Mouse (Mus musculus): ENCODE measurements around the gene Ltbp1. TPM values are rescaled to one million over a fixed set of nuclear protein-coding genes. Genes with fewer than 3 reads are reported as not detected.

The Ltbp1 gene
- polyA plus RNA-seq, 1 experiment from 2014 or later: 30.2 TPM

- no peak for TF ChIP-seq CTCF (IDR thresholded peaks at IDR 0.05; ENCODE audit: low read depth)
- 89% methylated on average over 4 of the region's 4 CpGs for WGBS
- Histone ChIP-seq H3K27ac (no peak overlapping the region), H3K4me3 (replicated peaks; ENCODE audit: low read depth, low read length) (no peak overlapping the region), H3K9ac (ENCODE audit: low read depth, low read length) (no peak overlapping the region), H3K9me3 (replicated peaks; ENCODE audit: low read length) (no peaks in the 10 kb centered on the region), H3K4me2 (ENCODE audit: low read length) (no peak overlapping the region), H3K27me3 (ENCODE audit: insufficient read depth, low read length) (no peaks in the 10 kb centered on the region), H3K36me3 (ENCODE audit: insufficient read depth, low read length) (no peaks in the 10 kb centered on the region), H3K4me1 (replicated peaks; ENCODE audit: insufficient read depth, low read length) (no peaks in the 10 kb centered on the region)
- ATAC-seq (replicated peaks; ENCODE audit: low FRiP score, low read depth) (no peak), DNase-seq (ENCODE audit: low spot score) (no peak)
Observed at GRCm38 (mm10) chr17:75147218-75147617, 141.8 kb downstream of the Ltbp1 start.

- TF ChIP-seq CTCF (IDR thresholded peaks at IDR 0.05; ENCODE audit: low read depth): no peak
- Histone ChIP-seq H3K4me3 (replicated peaks; ENCODE audit: low read depth, low read length) (no peak overlapping the region), H3K36me3 (ENCODE audit: insufficient read depth, low read length) (no peaks in the 10 kb centered on the region), H3K9ac (ENCODE audit: low read depth, low read length) (no peak overlapping the region), H3K9me3 (replicated peaks; ENCODE audit: low read length) (no peaks in the 10 kb centered on the region), H3K27me3 (ENCODE audit: insufficient read depth, low read length) (no peaks in the 10 kb centered on the region), H3K27ac (no peak overlapping the region), H3K4me2 (ENCODE audit: low read length) (no peak overlapping the region), H3K4me1 (replicated peaks; ENCODE audit: insufficient read depth, low read length) (no peaks in the 10 kb centered on the region)
- WGBS: 44% methylated on average over 9 of the region's 9 CpGs
- ATAC-seq (replicated peaks; ENCODE audit: low FRiP score, low read depth) (no peak), DNase-seq (ENCODE audit: low spot score) (peak; percentile 35)
Observed at GRCm38 (mm10) chr17:75151800-75152199, 146.4 kb downstream of the Ltbp1 start.

GRCm38 (mm10) chr17:75153088-75153487 is 147.7 kb downstream of the Ltbp1 start:
- no peak overlapping the region for H3K4me3 ChIP-seq (replicated peaks; ENCODE audit: low read depth, low read length)
- ATAC-seq (replicated peaks; ENCODE audit: low FRiP score, low read depth): no peak
- no peak overlapping the region for H3K4me2 ChIP-seq (ENCODE audit: low read length)
- whole genome bisulfite sequencing: 52% methylated on average over 6 of the region's 6 CpGs
- H3K4me1 ChIP-seq (replicated peaks; ENCODE audit: insufficient read depth, low read length): no peaks in the 10 kb centered on the region
- H3K9ac ChIP-seq (ENCODE audit: low read depth, low read length): no peak overlapping the region
- TF ChIP-seq CTCF (IDR thresholded peaks at IDR 0.05; ENCODE audit: low read depth): no peak
- no peaks in the 10 kb centered on the region for H3K9me3 ChIP-seq (replicated peaks; ENCODE audit: low read length)
- DNase-seq (ENCODE audit: low spot score): no peak
- H3K27me3 ChIP-seq (ENCODE audit: insufficient read depth, low read length): no peaks in the 10 kb centered on the region
- no peaks in the 10 kb centered on the region for H3K36me3 ChIP-seq (ENCODE audit: insufficient read depth, low read length)
- H3K27ac ChIP-seq: no peak overlapping the region

- H3K36me3 ChIP-seq (ENCODE audit: insufficient read depth, low read length): no peaks in the 10 kb centered on the region
- TF ChIP-seq CTCF (IDR thresholded peaks at IDR 0.05; ENCODE audit: low read depth): no peak
- WGBS: 90% methylated on average over 6 of the region's 6 CpGs
- H3K4me1 ChIP-seq (replicated peaks; ENCODE audit: insufficient read depth, low read length): 0 out of 2 replicates have a peak, but pooled peaks cover 6% of the 10 kb centered on the region
- no peak overlapping the region for H3K9ac ChIP-seq (ENCODE audit: low read depth, low read length)
- no peak for DNase-seq (ENCODE audit: low spot score)
- no peaks in the 10 kb centered on the region for H3K9me3 ChIP-seq (replicated peaks; ENCODE audit: low read length)
- no peak overlapping the region for H3K27ac ChIP-seq
- no peaks in the 10 kb centered on the region for H3K27me3 ChIP-seq (ENCODE audit: insufficient read depth, low read length)
- no peak for ATAC-seq (replicated peaks; ENCODE audit: low FRiP score, low read depth)
- no peak overlapping the region for H3K4me3 ChIP-seq (replicated peaks; ENCODE audit: low read depth, low read length)
- H3K4me2 ChIP-seq (ENCODE audit: low read length): no peak overlapping the region
Observed at GRCm38 (mm10) chr17:75158385-75158784, 153.0 kb downstream of the Ltbp1 start.

- Histone ChIP-seq H3K4me2 (ENCODE audit: low read length) (no peak overlapping the region), H3K4me3 (replicated peaks; ENCODE audit: low read depth, low read length) (no peak overlapping the region), H3K27me3 (ENCODE audit: insufficient read depth, low read length) (no peaks in the 10 kb centered on the region), H3K27ac (no peak overlapping the region), H3K9me3 (replicated peaks; ENCODE audit: low read length) (no peaks in the 10 kb centered on the region), H3K36me3 (ENCODE audit: insufficient read depth, low read length) (no peaks in the 10 kb centered on the region), H3K9ac (ENCODE audit: low read depth, low read length) (no peak overlapping the region), H3K4me1 (replicated peaks; ENCODE audit: insufficient read depth, low read length) (0 out of 2 replicates have a peak, but pooled peaks cover 6% of the 10 kb centered on the region)
- no peak for TF ChIP-seq CTCF (IDR thresholded peaks at IDR 0.05; ENCODE audit: low read depth)
- 93% methylated on average over 8 of the region's 8 CpGs for WGBS
- ATAC-seq (replicated peaks; ENCODE audit: low FRiP score, low read depth): no peak
- DNase-seq (ENCODE audit: low spot score): no peak
Observed at GRCm38 (mm10) chr17:75159066-75159787, 153.9 kb downstream of the Ltbp1 start.

- no peak overlapping the region for H3K9ac ChIP-seq (ENCODE audit: low read depth, low read length)
- no peak; the same call in 1 of the 2 replicates for ATAC-seq (replicated peaks; ENCODE audit: low FRiP score, low read depth)
- no peak overlapping the region for H3K27ac ChIP-seq
- H3K9me3 ChIP-seq (replicated peaks; ENCODE audit: low read length): no peaks in the 10 kb centered on the region
- H3K36me3 ChIP-seq (ENCODE audit: insufficient read depth, low read length): no peaks in the 10 kb centered on the region
- WGBS: 69% methylated on average over 10 of the region's 10 CpGs
- no peak overlapping the region for H3K4me3 ChIP-seq (replicated peaks; ENCODE audit: low read depth, low read length)
- peak; percentile 55 for DNase-seq (ENCODE audit: low spot score)
- H3K4me1 ChIP-seq (replicated peaks; ENCODE audit: insufficient read depth, low read length): 0 out of 2 replicates have a peak, but pooled peaks cover 6% of the 10 kb centered on the region
- H3K27me3 ChIP-seq (ENCODE audit: insufficient read depth, low read length): no peaks in the 10 kb centered on the region
- TF ChIP-seq CTCF (IDR thresholded peaks at IDR 0.05; ENCODE audit: low read depth): no peak
- no peak overlapping the region for H3K4me2 ChIP-seq (ENCODE audit: low read length)
Observed at GRCm38 (mm10) chr17:75161062-75161461, 155.7 kb downstream of the Ltbp1 start.
